In genomic region chr4:130107065-130107443, GRCm38 (mm10) we compare ENCODE assay signal across 8 mouse cellular contexts. TPM values are rescaled to one million over a fixed set of nuclear protein-coding genes. Genes with fewer than 3 reads are reported as not detected.
DNase-seq lines count a peak whose midpoint lies in the region; ATAC-seq and TF ChIP-seq lines count a peak whose summit lies in the region.

No protein-coding gene starts in this region.

- WGBS in heart, embryonic 11.5 days (ENCODE audit: insufficient replicate concordance): 12% methylated on average over 14 of the region's 14 CpGs
- WGBS in forebrain, embryonic 15.5 days: 10% methylated on average over 14 of the region's 14 CpGs
- WGBS in macrophage (ENCODE audit: missing documents): 13% methylated on average over 14 of the region's 14 CpGs

- ATAC-seq in heart, embryonic 11.5 days (replicated peaks; ENCODE audit: insufficient number of reproducible peaks, low FRiP score, low TSS enrichment): no peak
- ATAC-seq in forebrain, embryonic 15.5 days (replicated peaks): peak; percentile 36; the same call in 1 of the 2 replicates

- no peak for TF ChIP-seq EP300 in ES-Bruce4 (IDR thresholded peaks at IDR 0.05; ENCODE audit: insufficient read depth, low read depth, low read length)

- no peak for TF ChIP-seq POLR2A in ES-Bruce4 (IDR thresholded peaks at IDR 0.05; ENCODE audit: insufficient read depth, low read length)

- DNase-seq in heart, postnatal 14 days: no peak
- no peak for DNase-seq in adipocyte (ENCODE audit: low spot score)
- DNase-seq in urinary bladder, postnatal 10 days (ENCODE audit: low spot score): no peak
- no peak for DNase-seq in layer of hippocampus, postnatal 14 days (ENCODE audit: low spot score in 2 of 2)

- peaks cover 45% of the 10 kb centered on the region for H3K79me2 ChIP-seq in macrophage (ENCODE audit: inconsistent target)

- peaks cover 11% of the 10 kb centered on the region; the same call in 1 of the 2 replicates for H3K4me1 ChIP-seq in heart, embryonic 11.5 days (ENCODE audit: control insufficient read depth, insufficient read depth, low read length)
- peaks cover 3% of the 10 kb centered on the region for H3K4me1 ChIP-seq in ES-Bruce4 (ENCODE audit: control insufficient read depth, insufficient read depth, low read length)
- H3K4me1 ChIP-seq in forebrain, embryonic 15.5 days: peaks cover 16% of the 10 kb centered on the region

- H3K36me3 ChIP-seq in heart, embryonic 11.5 days (ENCODE audit: control insufficient read depth, insufficient read depth, low read length): no peaks in the 10 kb centered on the region
- no peaks in the 10 kb centered on the region for H3K36me3 ChIP-seq in ES-Bruce4 (ENCODE audit: control insufficient read depth, insufficient read depth, low read length, poor library complexity, severe bottlenecking)
- H3K36me3 ChIP-seq in forebrain, embryonic 15.5 days: no peaks in the 10 kb centered on the region
- no peaks in the 10 kb centered on the region for H3K36me3 ChIP-seq in macrophage (ENCODE audit: inconsistent target)

- H3K9ac ChIP-seq in heart, embryonic 11.5 days (ENCODE audit: low read depth, low read length): peak overlapping the region; percentile 83
- no peak overlapping the region for H3K9ac ChIP-seq in ES-Bruce4 (ENCODE audit: low read depth, poor library complexity, severe bottlenecking)
- H3K9ac ChIP-seq in forebrain, embryonic 15.5 days (replicated peaks): peak overlapping the region; percentile 20; the same call in 1 of the 2 replicates

- H3K27me3 ChIP-seq in heart, embryonic 11.5 days (ENCODE audit: control insufficient read depth, insufficient read depth, low read length): peaks cover 4% of the 10 kb centered on the region; the same call in 1 of the 2 replicates
- no peaks in the 10 kb centered on the region for H3K27me3 ChIP-seq in ES-Bruce4 (ENCODE audit: control insufficient read depth, insufficient read depth, low read length, poor library complexity, severe bottlenecking)
- H3K27me3 ChIP-seq in forebrain, embryonic 15.5 days: no peaks in the 10 kb centered on the region

- H3K27ac ChIP-seq in heart, embryonic 11.5 days (ENCODE audit: low read depth, low read length): no peak overlapping the region
- H3K27ac ChIP-seq in ES-Bruce4 (ENCODE audit: insufficient read depth, low read length) (no peak overlapping the region), macrophage (peak overlapping the region; percentile 62)
- 0 out of 2 replicates have a peak overlapping the region, but pooled peaks have one; percentile 58 for H3K27ac ChIP-seq in forebrain, embryonic 15.5 days (replicated peaks)

- H3K4me2 ChIP-seq in heart, embryonic 11.5 days: peak overlapping the region; percentile 86
- peak overlapping the region; percentile 40 for H3K4me2 ChIP-seq in forebrain, embryonic 15.5 days (replicated peaks)

- no peak for TF ChIP-seq CTCF in ES-Bruce4 (IDR thresholded peaks at IDR 0.05; ENCODE audit: low read depth, low read length)

- 0 out of 2 replicates have a peak, but pooled peaks cover 3% of the 10 kb centered on the region for H3K9me3 ChIP-seq in heart, embryonic 11.5 days (replicated peaks; ENCODE audit: control insufficient read depth, low read length)
- H3K9me3 ChIP-seq in ES-Bruce4 (replicated peaks; ENCODE audit: control insufficient read depth, insufficient read depth, low read length, poor library complexity, severe bottlenecking): 0 out of 2 replicates have a peak, but pooled peaks cover 2% of the 10 kb centered on the region
- no peaks in the 10 kb centered on the region for H3K9me3 ChIP-seq in forebrain, embryonic 15.5 days

- intact Hi-C loops in heart, postnatal 14 days (cut with DNase I): no loop called here

- peak overlapping the region; percentile 68 for H3K4me3 ChIP-seq in heart, embryonic 11.5 days (ENCODE audit: low read depth, low read length)
- H3K4me3 ChIP-seq in ES-Bruce4 (ENCODE audit: low read depth, low read length): peak overlapping the region; percentile 93
- peak overlapping the region; percentile 66 for H3K4me3 ChIP-seq in forebrain, embryonic 15.5 days
- peak overlapping the region; percentile 96 for H3K4me3 ChIP-seq in macrophage (ENCODE audit: inconsistent target)

RNA-seq across cellular contexts. Expression of gene Pef1, which starts 4.7 kb away (rescaled TPM):
- 58.0 and 65.2 TPM in 2 replicates for polyA plus RNA-seq in heart, embryonic 11.5 days (2014; fragmentation: Nextera tagmentation; extraction: Ambion mirVana)
- 10 to 100 TPM; 37.6 to 39.1 TPM for total RNA-seq in heart, postnatal 14 days (2021)
- polyA plus RNA-seq in ES-Bruce4 (2011; ENCODE audit: insufficient read depth, insufficient read length, low read depth, missing spikeins): 56.9 and 60.5 TPM in 2 replicates
- 68.1 and 70.3 TPM in 2 replicates for polyA plus RNA-seq in forebrain, embryonic 15.5 days (2015; fragmentation: Nextera tagmentation; extraction: Ambion mirVana)
- 10 to 100 TPM in 3 of 26 experiments, 1 to 10 TPM in 23; 1.5 to 13.6 (median 4.4) TPM for total RNA-seq in macrophage (2018; cell fraction: chromatin; rRNA removed)
- 10 to 100 TPM; 21.6 to 42.1 (median 33.6) TPM for total RNA-seq in macrophage (2018; cell fraction: cytosol; rRNA removed)
- 10 to 100 TPM in 18 of 26 experiments, 1 to 10 TPM in 8; 4.9 to 22.9 (median 13.6) TPM for total RNA-seq in macrophage (2018; cell fraction: nucleus; rRNA removed)
- 17.5 to 36.8 TPM (median 33.1 TPM) in 3 replicates for polyA plus RNA-seq in macrophage (2018)
- total RNA-seq in layer of hippocampus, postnatal 14 days (2021): 10 to 100 TPM; 46.5 to 46.6 TPM

RNA-seq across cellular contexts. Expression of gene Hcrtr1, which starts 32.1 kb away (rescaled TPM):
- polyA plus RNA-seq in heart, embryonic 11.5 days (2014; fragmentation: Nextera tagmentation; extraction: Ambion mirVana): 0.07 and 0.20 TPM in 2 replicates
- under 1 TPM in 1 of 2 experiments, not detected in 1; 0.12 TPM for total RNA-seq in heart, postnatal 14 days (2021)
- polyA plus RNA-seq in ES-Bruce4 (2011; ENCODE audit: insufficient read depth, insufficient read length, low read depth, missing spikeins) (0.82 and 0.91 TPM in 2 replicates), macrophage (2018) (not detected in 3 replicates)
- 0.27 and 0.38 TPM in 2 replicates for polyA plus RNA-seq in forebrain, embryonic 15.5 days (2015; fragmentation: Nextera tagmentation; extraction: Ambion mirVana)
- total RNA-seq in macrophage (2018; cell fraction: chromatin; rRNA removed): not detected
- not detected for total RNA-seq in macrophage (2018; cell fraction: cytosol; rRNA removed)
- total RNA-seq in macrophage (2018; cell fraction: nucleus; rRNA removed): not detected
- total RNA-seq in layer of hippocampus, postnatal 14 days (2021): 10 to 100 TPM; 10.2 to 10.9 TPM

RNA-seq across cellular contexts. Expression of gene Col16a1, which starts 59.4 kb away (rescaled TPM):
- polyA plus RNA-seq in heart, embryonic 11.5 days (2014; fragmentation: Nextera tagmentation; extraction: Ambion mirVana): 15.4 and 15.9 TPM in 2 replicates
- total RNA-seq in heart, postnatal 14 days (2021): 10 to 100 TPM; 13.9 to 19.7 TPM
- 2.0 and 3.6 TPM in 2 replicates for polyA plus RNA-seq in ES-Bruce4 (2011; ENCODE audit: insufficient read depth, insufficient read length, low read depth, missing spikeins)
- polyA plus RNA-seq in forebrain, embryonic 15.5 days (2015; fragmentation: Nextera tagmentation; extraction: Ambion mirVana): 4.6 and 5.1 TPM in 2 replicates
- 10 to 100 TPM in 1 of 26 experiments, 1 to 10 TPM in 1, under 1 TPM in 4, not detected in 20; 0.17 to 10.5 (median 0.32) TPM for total RNA-seq in macrophage (2018; cell fraction: chromatin; rRNA removed)
- under 1 TPM in 1 of 26 experiments, not detected in 25; 0.09 TPM for total RNA-seq in macrophage (2018; cell fraction: cytosol; rRNA removed)
- 1 to 10 TPM in 1 of 26 experiments, not detected in 25; 1.9 TPM for total RNA-seq in macrophage (2018; cell fraction: nucleus; rRNA removed)
- polyA plus RNA-seq in macrophage (2018): 0.33 TPM in 1 of 3 replicates, not detected in the others
- total RNA-seq in layer of hippocampus, postnatal 14 days (2021): 10 to 100 TPM; 11.4 to 16.2 TPM

Comparison
In these comparisons a context has a peak if more than half of its experiments do, and no peak if none do; other contexts are left out.
1. H3K27ac ChIP-seq: peak in forebrain, embryonic 15.5 days (single experiment) and macrophage (single experiment); none in heart, embryonic 11.5 days (single experiment) and ES-Bruce4 (single experiment).
2. Peak in every context shown above with its lines, with median percentiles within 50 percentile points of each other: H3K4me3 ChIP-seq.